Mouse (Mus musculus): Measurements from ENCODE around the gene Pitpnm1.

- no peak for TF ChIP-seq CTCF (IDR thresholded peaks at IDR 0.05; ENCODE audit: insufficient read depth, low read depth, low read length)
- TF ChIP-seq POLR2A (IDR thresholded peaks at IDR 0.05; ENCODE audit: insufficient read depth, low read depth, low read length) = no peak
Measured at GRCm38 (mm10) chr19:4146366-4147021, 46.7 kb downstream of the Pitpnm1 start.

Data from olfactory bulb, adult 2 months (tissue).